Mouse (Mus musculus) CH12.LX (cell line): ENCODE measurements around the gene Ccdc3. TPM values are rescaled to one million over a fixed set of nuclear protein-coding genes. Genes with fewer than 3 reads are reported as not detected.
"Not testable (repeated sequence)": the region's sequence is repeated elsewhere in the genome, so short reads cannot be mapped to it uniquely, and the experiment has no call there.

Experiments
- DNase-seq: peaks from one replicate; pipeline ENCODE4 v3.0.0-alpha.2; 2013; ENCODE audit errors: extremely low read depth
- H3K27ac ChIP-seq: 2 replicates; pipeline ENCODE4 v1.5.1; 2012; ENCODE audit warnings: low read depth, mild to moderate bottlenecking, control low read depth, moderate library complexity; ENCODE audit not compliant: insufficient read depth
- H3K27me3 ChIP-seq: replicated peaks from 2 replicates; pipeline ENCODE3; 2012; ENCODE audit warnings: inconsistent platforms
- H3K36me3 ChIP-seq, 2 experiments: replicated peaks in 1 of 2; 2 replicates each; pipeline versions ENCODE3 to v1.6.1; 2012; ENCODE audit warnings: inconsistent platforms in 1 of 2, low read length in 1 of 2, mild to moderate bottlenecking in 1 of 2, mixed read lengths in 1 of 2, moderate library complexity in 1 of 2; ENCODE audit not compliant: control insufficient read depth in 1 of 2, insufficient read depth in 1 of 2
- H3K4me1 ChIP-seq, 2 experiments: 2 replicates each; pipeline ENCODE4 v1.6.1; 2012; ENCODE audit warnings: inconsistent platforms in 1 of 2, moderate library complexity in 1 of 2; ENCODE audit not compliant: insufficient read depth in 2 of 2, control insufficient read depth in 1 of 2
- H3K4me2 ChIP-seq: 2 replicates; pipeline ENCODE4 v1.6.1; 2012; ENCODE audit warnings: low read depth, mild to moderate bottlenecking, control low read depth; ENCODE audit not compliant: poor library complexity, insufficient read depth, severe bottlenecking
- H3K4me3 ChIP-seq, 3 experiments: fragments of 150-350 bp in 1 of 3; sonication (generic) in 1 of 3; replicated peaks in 1 of 3; 2 replicates each; pipeline versions ENCODE3 to v1.5.1; 2011 to 2012; ENCODE audit warnings: low read depth in 2 of 3, low read length in 2 of 3, mild to moderate bottlenecking in 2 of 3, moderate library complexity in 2 of 3, control low read depth in 1 of 3, improper control_type of control experiment in 1 of 3, inconsistent platforms in 1 of 3, mixed read lengths in 1 of 3; ENCODE audit not compliant: poor library complexity in 1 of 3
- H3K79me2 ChIP-seq: replicated peaks from 2 replicates; pipeline ENCODE4 v1.6.1; 2012; ENCODE audit warnings: mild to moderate bottlenecking, moderate library complexity; ENCODE audit not compliant: control insufficient read depth, poor library complexity, insufficient read depth, severe bottlenecking; ENCODE audit errors: extremely low read depth
- H3K9ac ChIP-seq: 2 replicates; pipeline ENCODE4 v1.6.1; 2012; ENCODE audit warnings: low read depth, mild to moderate bottlenecking, control low read depth, moderate library complexity; ENCODE audit not compliant: insufficient read depth
- H3K9me3 ChIP-seq: replicated peaks from 2 replicates; pipeline ENCODE3; 2012; ENCODE audit warnings: low read length, inconsistent platforms, mixed read lengths
- CTCF ChIP-seq, 2 experiments: IDR thresholded peaks in 1 of 2; conservative IDR thresholded peaks in 1 of 2; 2 replicates each; pipeline ENCODE4 v1.5.1; 2011 to 2012; ENCODE audit warnings: low read depth in 2 of 2, low read length in 2 of 2, improper control_type of control experiment in 1 of 2, inconsistent platforms in 1 of 2, mild to moderate bottlenecking in 1 of 2, moderate library complexity in 1 of 2
- ELF1 ChIP-seq: IDR thresholded peaks from 2 replicates; pipeline ENCODE4 v1.6.1; 2014; ENCODE audit warnings: low read depth, mild to moderate bottlenecking, inconsistent platforms, low read length, improper control_type of control experiment
- HCFC1 ChIP-seq: IDR thresholded peaks from 2 replicates; pipeline ENCODE4 v1.6.1; 2012; ENCODE audit warnings: low read depth, mild to moderate bottlenecking, inconsistent platforms, low read length, improper control_type of control experiment
- IRF4 ChIP-seq: IDR thresholded peaks from 2 replicates; pipeline ENCODE4 v1.6.1; 2014; ENCODE audit warnings: low read depth, mild to moderate bottlenecking, inconsistent platforms, low read length, improper control_type of control experiment
- JUND ChIP-seq: conservative IDR thresholded peaks from 2 replicates; pipeline ENCODE4 v1.6.1; 2011; ENCODE audit warnings: low read depth, low read length, improper control_type of control experiment
- MAZ ChIP-seq: IDR thresholded peaks from 2 replicates; pipeline ENCODE4 v1.6.1; 2012; ENCODE audit warnings: low read depth, mild to moderate bottlenecking, inconsistent platforms, low read length, improper control_type of control experiment, moderate library complexity
- MEF2A ChIP-seq: IDR thresholded peaks from 2 replicates; pipeline ENCODE4 v1.6.1; 2014; ENCODE audit warnings: low read depth, mild to moderate bottlenecking, inconsistent platforms, low read length, improper control_type of control experiment, borderline replicate concordance
- NRF1 ChIP-seq: IDR thresholded peaks from 2 replicates; pipeline ENCODE4 v1.6.1; 2014; ENCODE audit warnings: low read depth, mild to moderate bottlenecking, inconsistent platforms, low read length, improper control_type of control experiment, moderate library complexity
- POLR2AphosphoS2 ChIP-seq: IDR thresholded peaks from 2 replicates; pipeline ENCODE4 v1.6.1; 2011; ENCODE audit warnings: low read depth, low read length, improper control_type of control experiment
- RAD21 ChIP-seq: IDR thresholded peaks from 2 replicates; pipeline ENCODE4 v1.6.1; 2011; ENCODE audit warnings: low read depth, mild to moderate bottlenecking, low read length, improper control_type of control experiment, moderate library complexity
- SIN3A ChIP-seq: IDR thresholded peaks from 2 replicates; pipeline ENCODE4 v1.6.1; 2012; ENCODE audit warnings: low read length, improper control_type of control experiment, inconsistent platforms
- SMC3 ChIP-seq: IDR thresholded peaks from 2 replicates; pipeline ENCODE4 v1.6.1; 2011; ENCODE audit warnings: low read depth, low read length, improper control_type of control experiment
- USF1 ChIP-seq: IDR thresholded peaks from 2 replicates; pipeline ENCODE4 v1.6.1; 2014; ENCODE audit warnings: low read depth, mild to moderate bottlenecking, inconsistent platforms, low read length, improper control_type of control experiment
- ZC3H11A ChIP-seq: IDR thresholded peaks from 2 replicates; pipeline ENCODE4 v1.6.1; 2012; ENCODE audit warnings: low read depth, mild to moderate bottlenecking, inconsistent platforms, low read length, improper control_type of control experiment
- ZMIZ1 ChIP-seq: IDR thresholded peaks from 2 replicates; pipeline ENCODE4 v1.6.1; 2012; ENCODE audit warnings: low read depth, mild to moderate bottlenecking, inconsistent platforms, low read length, improper control_type of control experiment
- ZNF384 ChIP-seq: IDR thresholded peaks from 2 replicates; pipeline ENCODE4 v1.6.1; 2012; ENCODE audit warnings: low read depth, low read length, improper control_type of control experiment, inconsistent platforms
- dilution Hi-C: fragments of 300-500 bp; cut with MboI; formaldehyde crosslinking; loops from 2 replicates; pipeline ENCODE4 v1.14.3; 2020; ENCODE audit warnings: low sequenced_read_pairs; ENCODE audit not compliant: extremely low pct_unique_long_range_greater_than_20kb, extremely low pct_ligation_motif_present
- in situ Hi-C: fragments of 300-500 bp; cut with MboI; formaldehyde crosslinking; loops from 3 replicates; pipeline ENCODE4 v1.14.3; 2019; ENCODE audit warnings: low sequenced_read_pairs, low pct_ligation_motif_present, low pct_unique_long_range_greater_than_20kb, mixed read lengths
- polyA plus RNA-seq: library from polyadenylated mRNA; unstranded; fragments of >175 nt; gene quantifications from 2 replicates; pipeline ENCODE4 v1.2.1, GENCODE M21; 2012; ENCODE audit warnings: low read depth; ENCODE audit not compliant: insufficient read length
- total RNA-seq, 2 experiments: library from RNA; depleted of rRNA; stranded (reverse); fragments of 300-350 nt in 1 of 2; fragments of >200 nt in 1 of 2; gene quantifications; 2 replicates each; pipeline ENCODE4 v1.2.3; 2012 to 2014

Gene Ccdc3
- total RNA-seq (2012; rRNA removed) (not detected in 2 replicates), total RNA-seq (2014; rRNA removed) (not detected in 2 replicates), polyA plus RNA-seq (not detected in 2 replicates)

DNA sequence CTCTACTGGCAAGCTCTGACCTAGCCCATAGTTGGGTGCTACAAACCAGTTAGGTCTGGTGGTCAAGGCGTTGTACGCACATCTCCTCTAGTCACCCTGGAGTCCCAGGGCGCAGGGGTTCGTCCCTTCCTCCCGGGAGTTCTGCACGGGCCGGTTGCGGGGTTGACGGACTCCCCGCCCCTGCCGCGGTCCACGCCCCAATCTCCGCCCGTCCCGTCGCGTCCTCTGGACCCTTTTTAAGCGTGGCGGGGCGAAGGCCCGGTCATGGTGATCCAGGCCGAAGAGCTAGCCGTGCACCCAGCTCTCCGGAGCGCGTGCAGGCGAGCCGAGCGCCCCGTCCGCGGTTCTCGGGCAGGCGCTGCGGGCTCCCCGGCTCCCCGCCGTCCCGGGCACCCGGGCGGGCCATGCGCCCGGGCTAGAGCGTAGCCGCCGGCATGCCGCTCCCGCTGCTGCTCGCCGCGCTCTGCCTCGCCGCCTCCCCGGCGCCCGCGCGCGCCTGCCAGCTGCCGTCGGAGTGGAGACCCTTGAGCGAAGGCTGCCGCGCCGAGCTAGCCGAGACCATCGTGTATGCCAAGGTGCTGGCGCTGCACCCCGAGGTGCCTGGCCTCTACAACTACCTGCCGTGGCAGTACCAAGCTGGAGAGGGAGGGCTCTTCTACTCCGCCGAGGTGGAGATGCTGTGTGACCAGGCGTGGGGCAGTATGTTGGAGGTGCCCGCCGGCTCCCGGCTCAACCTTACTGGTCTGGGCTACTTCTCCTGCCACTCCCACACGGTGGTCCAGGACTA, at the start of gene Ccdc3:
Gene Ccdc3, plus strand, starts transcription at position 277 of the 787 bp plus-strand sequence.
- in situ Hi-C loops = no loop called here
- H3K27ac ChIP-seq = no peak within 1 kb of the TSS

DNA sequence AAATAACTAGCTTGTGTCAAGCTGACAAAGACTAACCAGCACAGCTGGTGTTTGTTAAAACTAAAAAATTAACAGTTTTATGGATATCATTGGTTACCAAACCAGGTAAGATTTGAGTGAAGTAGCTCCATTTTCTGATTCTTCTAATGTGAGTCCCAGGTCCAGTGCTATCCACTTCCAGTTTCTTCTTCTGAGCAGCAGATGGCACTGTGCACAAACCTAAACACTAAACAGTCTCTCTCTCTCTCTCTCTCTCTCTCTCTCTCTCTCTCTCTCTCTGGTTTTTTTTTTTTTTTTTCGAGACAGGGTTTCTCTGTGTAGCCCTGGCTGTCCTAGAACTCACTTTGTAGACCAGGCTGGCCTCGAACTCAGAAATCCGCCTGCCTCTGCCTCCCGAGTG, 47.2 kb upstream of the Ccdc3 start:
- H3K36me3 ChIP-seq, H3K4me3 ChIP-seq, H3K4me1 ChIP-seq, H3K9ac ChIP-seq, H3K27me3 ChIP-seq, H3K79me2 ChIP-seq, dilution Hi-C loops, H3K27ac ChIP-seq, H3K9me3 ChIP-seq: not testable (repeated sequence)
- in situ Hi-C loops = loop anchor here (25.0 kb wide), 2 partner anchors 722 to 1072 kb away; no protein-coding TSS in a partner anchor
- peak; percentile 66 for DNase-seq
- TF ChIP-seq RAD21 (peak; percentile 74), ZNF384 (peak; percentile 94), CTCF (conservative IDR thresholded peaks at IDR 0.05 in 1 of 2, IDR thresholded peaks at IDR 0.05 in 1 of 2; ENCODE audit: low read depth in 2 of 2, low read length in 2 of 2) (peak; percentile 32 to 77; a peak in 3 of 4 replicates), SMC3 (peak; percentile 69), ZC3H11A (peak; percentile 42), JUND (peak; percentile 85)
- TF ChIP-seq, all 38 proteins: peak for 6; not testable (repeated sequence) for 32
- not testable (repeated sequence) for H3K4me2 ChIP-seq

More for the DNA sequence above, at the start of gene Ccdc3:
- no peak within 1 kb of the TSS for H3K4me3 ChIP-seq
- DNase-seq = no peak
- H3K36me3 ChIP-seq = no peaks in the 10 kb centered on the region
- H3K27me3 ChIP-seq = no peaks in the 10 kb centered on the region
- no peak within 1 kb of the TSS for H3K9ac ChIP-seq
- no peak for TF ChIP-seq USF1
- dilution Hi-C loops = no loop called here
- H3K9me3 ChIP-seq = no peaks in the 10 kb centered on the region
- no peaks in the 10 kb centered on the region for H3K79me2 ChIP-seq
- H3K4me1 ChIP-seq = peaks cover 2 to 12% of the 10 kb centered on the region in 2 experiments; a peak in 2 of 4 replicates
- H3K4me2 ChIP-seq = no peak within 1 kb of the TSS

- DNase-seq = no peak
- no peak overlapping the region for H3K27ac ChIP-seq
- in situ Hi-C loops (loop anchor here (25.0 kb wide), 2 partner anchors 717 to 1067 kb away; no protein-coding TSS in a partner anchor), dilution Hi-C loops (no loop called here)
- no peak overlapping the region for H3K4me2 ChIP-seq
- no peak overlapping the region for H3K9ac ChIP-seq
- H3K79me2 ChIP-seq = no peaks in the 10 kb centered on the region
- peaks cover 4% of the 10 kb centered on the region for H3K9me3 ChIP-seq
- TF ChIP-seq POLR2AphosphoS2 = no peak
- no peak for TF ChIP-seq IRF4
- no peak for TF ChIP-seq SIN3A
- no peak for TF ChIP-seq HCFC1
- TF ChIP-seq NRF1 = no peak
- no peak for TF ChIP-seq MAZ
- no peak for TF ChIP-seq ELF1
- TF ChIP-seq RAD21 = no peak
- no peak for TF ChIP-seq ZMIZ1
- TF ChIP-seq MEF2A = no peak
- H3K4me1 ChIP-seq = peaks cover 0 to 8% of the 10 kb centered on the region in 2 experiments; a peak in 3 of 4 replicates
- no peaks in the 10 kb centered on the region for H3K36me3 ChIP-seq
- no peak overlapping the region for H3K4me3 ChIP-seq
- no peaks in the 10 kb centered on the region for H3K27me3 ChIP-seq
These were observed 42.7 kb upstream of the Ccdc3 start for GRCm38 (mm10) chr2:5094876-5095275.
